Mouse (Mus musculus): Measurements from ENCODE around the gene Ckap4. TPM values are rescaled to one million over a fixed set of nuclear protein-coding genes. Genes with fewer than 3 reads are reported as not detected.
"Not testable (repeated sequence)": the region's sequence is repeated elsewhere in the genome, so short reads cannot be mapped to it uniquely, and the experiment has no call there.

Ckap4 gene
- total RNA-seq, 2 experiments from 2014 or later: 62.1 to 65.7 TPM

DNA sequence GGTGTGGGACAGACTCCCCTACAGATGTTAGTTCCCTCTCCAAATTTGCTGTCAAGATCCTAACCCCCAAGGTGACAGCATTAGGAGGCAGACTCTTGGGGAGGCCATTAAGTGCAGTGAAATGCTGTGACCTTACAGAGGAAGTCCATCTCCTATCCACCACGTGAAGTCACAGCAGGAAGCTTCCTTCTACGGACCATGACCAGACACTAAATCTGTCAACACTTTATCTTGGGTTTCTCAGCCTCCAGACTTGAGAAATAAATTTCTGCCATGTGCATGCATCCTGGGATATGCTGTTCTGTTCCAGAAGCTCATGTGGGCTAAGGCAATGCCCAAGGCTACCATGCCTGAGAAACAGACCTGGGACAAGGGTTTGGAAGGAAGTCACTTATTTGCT lies 35.0 kb downstream of the Ckap4 start:
- no peak for DNase-seq

DNA sequence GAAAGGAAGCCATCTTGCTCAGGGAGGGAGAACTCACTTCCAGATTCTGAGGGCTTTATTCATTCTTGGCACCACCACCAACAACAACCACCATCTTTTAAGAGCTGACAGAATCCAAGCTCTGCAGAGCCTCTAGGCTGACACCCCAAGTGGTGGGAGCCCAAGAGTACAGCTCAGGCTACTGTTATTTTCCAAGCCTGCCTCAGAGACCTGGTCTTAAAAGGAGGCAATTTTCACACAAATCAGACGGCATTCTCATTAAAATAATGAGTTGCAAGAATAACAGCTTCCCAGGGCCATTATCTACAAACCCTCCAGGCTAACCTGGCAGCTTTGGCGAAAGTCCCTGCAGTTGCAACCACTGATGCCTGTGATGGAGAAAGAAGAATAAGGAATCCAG lies 37.1 kb downstream of the Ckap4 start:
- no peak for DNase-seq

DNA sequence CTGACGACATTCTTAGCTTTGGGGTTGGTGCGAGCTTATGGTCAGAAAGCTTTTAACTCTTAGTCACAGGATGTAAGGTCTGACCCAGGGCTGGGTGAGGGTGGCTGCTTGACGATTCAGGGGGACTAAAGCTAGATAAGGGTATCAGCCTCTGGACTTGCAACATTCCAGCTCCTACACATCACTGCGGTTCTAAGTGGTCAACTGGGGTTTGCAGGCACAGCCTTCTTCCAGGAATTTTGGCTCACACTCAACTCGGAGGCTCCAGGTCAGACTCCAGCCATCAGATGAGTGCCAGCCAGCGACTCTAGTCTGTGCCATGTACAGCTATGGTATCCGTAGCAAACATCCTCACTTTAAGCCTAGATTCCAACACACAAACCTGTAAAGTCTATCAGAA lies 39.4 kb downstream of the Ckap4 start:
- no peak for DNase-seq

DNA sequence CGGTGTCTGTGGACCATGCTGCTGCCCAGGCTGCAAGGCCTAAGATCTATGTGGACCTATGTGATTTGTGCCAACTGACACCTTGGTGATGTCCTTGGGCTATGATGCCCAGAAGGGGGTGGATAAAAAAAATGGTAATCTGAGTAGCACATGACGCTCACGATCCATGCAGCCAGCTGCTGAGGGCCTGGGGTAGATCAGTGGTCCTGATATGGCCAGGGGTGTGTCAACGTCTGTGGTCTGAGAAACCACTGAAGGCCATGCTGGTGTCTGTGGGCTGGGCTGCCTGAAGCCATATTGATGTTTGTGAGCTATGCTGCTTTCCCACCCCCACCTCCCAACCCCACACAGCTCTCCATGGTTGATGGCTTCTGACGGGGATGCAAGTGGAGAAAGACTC lies 43.7 kb downstream of the Ckap4 start:
- DNase-seq: no peak

DNA sequence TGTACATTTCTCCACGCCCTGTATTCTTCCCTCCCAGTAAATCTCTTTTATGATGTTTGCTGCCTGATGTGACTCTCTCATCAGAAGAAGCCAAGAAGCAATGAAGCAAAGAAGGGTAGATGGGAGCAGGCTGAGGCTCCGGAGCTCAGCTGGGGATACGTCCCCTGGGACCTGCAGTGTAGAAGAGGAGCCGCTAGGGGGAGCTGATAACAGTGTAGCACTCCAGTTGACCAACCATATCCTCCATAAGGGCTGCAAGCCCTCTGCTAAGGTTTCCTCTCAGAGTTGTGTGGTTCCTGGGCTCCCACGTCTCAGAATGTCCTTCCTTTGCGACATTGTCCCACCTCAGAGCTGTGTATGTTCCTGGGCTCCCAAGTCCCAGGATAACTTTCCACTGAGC lies 45.5 kb downstream of the Ckap4 start:
- DNase-seq: peak; percentile 81

DNA sequence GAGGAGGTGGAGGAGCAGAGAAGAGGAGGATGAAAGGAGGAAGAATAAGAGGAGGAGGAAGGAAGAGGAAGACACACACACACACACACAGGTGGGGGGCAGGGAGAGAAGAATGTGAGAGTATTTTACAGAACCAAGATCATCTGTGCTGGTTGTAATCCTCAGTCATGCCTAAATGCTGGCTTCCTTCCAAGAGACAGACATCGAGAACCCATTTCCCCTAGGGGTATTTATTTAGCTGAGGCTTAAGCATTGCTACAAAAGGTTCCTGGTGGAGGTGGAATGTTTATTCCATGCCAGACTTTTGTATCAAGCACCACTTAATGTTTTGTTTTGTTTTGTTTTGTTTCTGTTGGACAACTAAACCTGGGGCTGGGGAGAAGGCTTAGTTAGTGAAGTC lies 49.2 kb downstream of the Ckap4 start:
- no peak for DNase-seq

DNA sequence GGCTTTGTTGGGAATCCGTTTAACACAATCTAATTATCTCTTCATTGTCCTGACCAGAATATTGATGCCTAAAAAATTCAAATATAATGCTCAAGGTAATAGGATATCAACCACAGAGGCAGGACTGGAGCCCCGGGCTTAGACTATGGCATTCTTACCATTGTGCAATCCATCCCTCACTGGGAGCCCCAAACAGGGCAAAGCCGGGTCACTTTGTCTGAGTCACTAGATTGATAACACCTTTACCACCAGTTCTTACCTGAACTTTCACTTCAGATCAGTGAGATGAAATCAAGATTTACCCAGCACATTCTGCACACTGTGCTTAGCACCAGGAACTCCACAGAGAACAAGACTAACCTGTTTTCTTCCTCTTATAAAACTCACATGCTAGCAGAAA lies 50.3 kb downstream of the Ckap4 start:
- no peak for DNase-seq

DNA sequence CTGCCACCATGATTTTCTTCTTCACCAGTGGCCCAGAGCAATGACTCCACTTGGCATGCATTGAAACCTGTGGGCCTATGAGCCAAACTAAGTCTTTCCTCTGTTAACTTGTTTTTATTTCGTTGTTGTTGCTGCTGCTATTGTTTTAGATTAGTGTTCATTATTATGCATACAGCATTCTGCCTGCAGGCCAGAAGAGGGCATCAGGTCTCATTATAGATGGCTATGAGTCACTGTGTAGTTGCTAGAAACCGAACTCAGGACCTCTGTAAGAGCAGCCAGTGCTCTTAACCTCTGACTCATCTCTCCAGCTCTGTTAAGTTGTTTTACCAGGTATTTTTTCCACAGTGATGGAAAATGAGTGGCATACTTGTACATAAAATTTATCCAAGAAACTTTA lies 50.8 kb downstream of the Ckap4 start:
- DNase-seq: no peak

DNA sequence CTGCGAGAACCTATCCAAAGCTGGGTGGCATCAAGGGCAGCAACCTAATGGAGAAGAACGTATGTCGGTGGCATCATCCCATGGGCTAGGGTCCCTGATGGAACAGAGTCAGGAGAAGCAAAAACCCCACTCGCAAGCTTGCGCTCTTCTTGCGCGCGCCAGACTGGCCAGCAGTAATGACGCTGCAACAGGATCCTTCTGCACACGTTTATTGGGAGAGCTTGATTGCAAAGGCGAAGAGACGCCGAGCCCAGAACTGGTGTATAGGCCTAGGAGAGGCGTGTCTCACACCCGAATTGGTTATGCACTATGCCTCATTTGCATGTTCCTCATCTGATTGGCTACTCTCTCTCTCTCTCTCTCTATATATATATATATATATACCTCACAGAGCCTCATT lies 51.4 kb downstream of the Ckap4 start:
- DNase-seq: not testable (repeated sequence)

DNA sequence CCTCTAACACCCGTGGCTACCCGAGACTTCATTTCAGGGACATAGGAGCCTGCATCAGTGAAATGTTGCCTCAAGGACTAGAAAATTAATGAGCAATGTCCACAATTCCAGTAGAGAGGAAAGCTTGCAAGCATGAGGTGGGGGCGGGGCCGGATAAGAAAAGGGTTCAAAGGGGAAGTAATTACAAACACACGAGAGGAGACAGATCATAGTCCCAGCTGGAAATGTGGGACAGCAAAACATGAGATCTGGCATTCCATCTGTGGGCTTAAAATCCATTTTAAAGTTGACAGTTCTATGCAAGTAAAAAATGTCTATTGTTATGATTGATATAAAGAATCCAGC lies 52.6 kb downstream of the Ckap4 start:
- DNase-seq: peak; percentile 22

DNA sequence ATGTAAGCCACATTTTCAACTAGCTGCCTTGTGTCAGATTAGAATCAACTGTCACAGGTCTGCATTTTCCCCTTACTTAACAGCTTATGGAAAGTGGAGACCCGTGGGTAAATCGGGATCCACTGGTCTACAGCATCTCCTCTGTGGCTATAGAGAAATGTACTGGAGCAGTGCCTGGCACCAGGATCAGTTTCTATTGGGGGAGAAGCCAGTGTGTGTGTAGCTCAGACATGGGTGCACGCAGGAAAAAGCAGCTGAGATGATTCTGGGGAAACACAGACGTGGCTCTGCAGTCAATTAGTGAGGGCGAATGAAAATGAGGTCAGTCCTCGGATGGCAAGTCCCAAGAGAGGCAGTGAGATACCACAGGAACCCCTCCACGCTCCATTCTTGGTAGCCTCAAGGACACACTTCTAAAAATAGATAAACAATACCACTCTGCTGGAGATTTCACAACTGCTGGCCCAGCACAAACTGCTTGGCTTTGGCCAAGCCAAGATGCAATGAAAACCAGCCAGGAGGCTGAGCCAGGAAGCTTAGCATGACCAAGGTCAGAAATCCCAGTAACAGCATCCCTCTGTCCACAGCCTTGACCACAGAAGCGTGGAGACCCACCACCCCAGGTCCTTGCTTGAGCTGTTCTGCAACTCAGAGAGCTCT lies 53.1 kb downstream of the Ckap4 start:
- DNase-seq: peak; percentile 62

DNA sequence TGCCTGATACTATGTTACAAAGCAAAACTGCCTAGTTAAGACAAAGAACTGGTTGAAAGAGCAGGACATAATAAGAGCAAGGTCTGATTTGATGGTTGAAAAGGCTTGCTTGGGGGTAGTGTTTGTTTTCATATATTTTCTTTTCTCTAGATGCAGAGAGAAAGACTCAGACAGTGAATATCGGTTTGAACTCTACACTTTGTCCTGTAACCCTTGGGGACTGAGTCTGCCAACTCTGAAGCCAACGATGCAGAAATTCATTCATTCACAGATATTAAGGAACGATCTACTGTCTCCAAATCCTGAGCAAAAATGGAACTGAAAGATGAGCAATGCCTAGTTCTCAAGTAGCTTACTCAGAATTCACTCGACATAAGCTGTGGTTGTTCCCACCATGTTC lies 53.7 kb downstream of the Ckap4 start:
- no peak for DNase-seq

DNA sequence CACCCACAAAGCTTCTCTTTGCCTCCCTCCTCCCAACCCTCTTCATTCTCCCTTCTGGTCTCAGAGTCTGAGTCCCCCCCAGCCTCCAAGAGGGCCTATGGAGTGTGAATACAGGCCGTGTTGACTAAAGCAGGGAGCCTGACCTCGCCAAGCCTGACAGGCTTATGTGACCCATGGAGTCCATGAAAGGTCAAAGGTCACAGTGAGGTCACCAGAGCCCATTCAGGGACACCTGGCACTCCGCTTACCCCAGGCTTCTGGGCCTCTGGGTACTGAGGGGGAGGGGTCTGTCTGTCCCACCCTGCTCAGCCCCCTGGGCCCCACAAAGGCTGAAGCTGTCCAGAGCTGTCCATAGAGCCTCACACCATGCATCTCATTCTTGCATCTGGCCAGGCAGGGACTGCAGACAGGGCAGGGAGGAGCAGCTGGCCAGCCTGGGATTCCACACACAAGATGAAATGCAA lies 56.2 kb downstream of the Ckap4 start:
- DNase-seq: no peak

DNA sequence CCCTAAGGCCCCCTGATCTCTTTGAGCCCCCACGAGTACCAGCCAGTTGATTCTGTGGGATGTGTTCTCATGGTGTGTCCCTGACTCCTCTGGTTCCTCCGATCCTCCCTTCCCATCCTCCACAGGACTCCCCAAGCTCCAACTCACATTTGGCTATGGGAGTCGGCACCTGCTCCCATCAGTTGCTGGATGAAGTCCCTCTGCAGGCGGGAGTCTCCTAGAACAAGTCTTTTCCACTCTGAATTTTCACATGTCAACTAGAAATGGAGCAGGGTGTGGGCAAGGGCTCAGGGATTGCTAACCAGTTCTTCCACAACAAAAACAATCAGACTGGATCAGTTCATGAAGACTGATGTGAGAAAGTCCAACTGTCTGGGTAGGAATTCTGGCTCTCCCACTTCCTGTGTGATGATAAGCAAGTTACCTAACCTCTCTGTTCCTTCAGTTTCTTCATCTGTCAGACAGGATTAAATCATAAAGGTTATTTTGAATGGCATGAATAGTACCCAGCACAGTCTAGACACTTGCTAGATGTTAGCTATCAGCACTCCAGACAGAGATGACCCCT lies 56.7 kb downstream of the Ckap4 start:
- DNase-seq: no peak

Other genes starting within 250 kb of the Ckap4 start
- 10 to 100 TPM in 1 of 2 experiments, 1 to 10 TPM in 1; 8.8 to 10.9 TPM for gene Nuak1, start 93.5 kb downstream of the Ckap4 start, total RNA-seq (2021)
- 10 to 100 TPM; 47.4 to 47.9 TPM for gene Tcp11l2, start 42.6 kb upstream of the Ckap4 start, total RNA-seq (2021)
- 10 to 100 TPM; 22.4 to 26.8 TPM for gene Polr3b, start 88.2 kb upstream of the Ckap4 start, total RNA-seq (2021)
- gene Rfx4, start 222.0 kb upstream of the Ckap4 start, total RNA-seq (2021): under 1 TPM; 0.39 to 0.51 TPM